Mouse (Mus musculus): ENCODE results near the gene Was.
"Not testable (repeated sequence)": the region's sequence is repeated elsewhere in the genome, so short reads cannot be mapped to it uniquely, and the experiment has no call there.

The Was gene

GRCm38 (mm10) chrX:8085611-8086010 is 4.7 kb downstream of the Was start:
- in situ Hi-C loops (cut with MboI; ENCODE audit: low pct_unique_long_range_greater_than_20kb in 1 of 2, low sequenced_read_pairs in 2 of 2, unreplicated experiment in 1 of 2): no loop called here

- in situ Hi-C loops (cut with MboI; ENCODE audit: low pct_unique_long_range_greater_than_20kb in 1 of 2, low sequenced_read_pairs in 2 of 2, unreplicated experiment in 1 of 2): no loop called here
These were observed 5.5 kb downstream of the Was start for GRCm38 (mm10) chrX:8084771-8085259.

GRCm38 (mm10) chrX:8075104-8075503 is 15.2 kb downstream of the Was start:
- in situ Hi-C loops (cut with MboI; ENCODE audit: low pct_unique_long_range_greater_than_20kb in 1 of 2, low sequenced_read_pairs in 2 of 2, unreplicated experiment in 1 of 2): no loop called here

GRCm38 (mm10) chrX:8074430-8075014 is 15.8 kb downstream of the Was start, which contains the start of gene Suv39h1:
Gene Suv39h1, minus strand, starts transcription at chrX:8074760.
- in situ Hi-C loops (cut with MboI; ENCODE audit: low pct_unique_long_range_greater_than_20kb in 1 of 2, low sequenced_read_pairs in 2 of 2, unreplicated experiment in 1 of 2): no loop called here

- in situ Hi-C loops (cut with MboI; ENCODE audit: low pct_unique_long_range_greater_than_20kb in 1 of 2, low sequenced_read_pairs in 2 of 2, unreplicated experiment in 1 of 2): no loop called here
These were observed 16.3 kb downstream of the Was start for GRCm38 (mm10) chrX:8073881-8074429.

GRCm38 (mm10) chrX:8069166-8069565 is 21.1 kb downstream of the Was start:
- in situ Hi-C loops (cut with MboI; ENCODE audit: low pct_unique_long_range_greater_than_20kb in 1 of 2, low sequenced_read_pairs in 2 of 2, unreplicated experiment in 1 of 2): no loop called here

GRCm38 (mm10) chrX:8051044-8051781 is 39.1 kb downstream of the Was start:
- in situ Hi-C loops (cut with MboI; ENCODE audit: low pct_unique_long_range_greater_than_20kb in 1 of 2, low sequenced_read_pairs in 2 of 2, unreplicated experiment in 1 of 2): not testable (repeated sequence)

- in situ Hi-C loops (cut with MboI; ENCODE audit: low pct_unique_long_range_greater_than_20kb in 1 of 2, low sequenced_read_pairs in 2 of 2, unreplicated experiment in 1 of 2): no loop called here
These were observed 57.3 kb downstream of the Was start for GRCm38 (mm10) chrX:8033009-8033408.
